Mouse (Mus musculus) megakaryocyte, embryonic 14.5 days (primary cell): ENCODE data around the gene Ap2b1.

Experiments used
- FLI1 ChIP-seq: IDR thresholded peaks from 2 replicates; pipeline ENCODE4 v1.6.1; 2012; ENCODE audit warnings: low read length, inconsistent platforms, mixed read lengths
- GATA1 ChIP-seq: IDR thresholded peaks from 3 replicates; pipeline ENCODE4 v1.6.1; 2012; ENCODE audit warnings: mixed read lengths, low read length, inconsistent platforms, borderline replicate concordance

DNA sequence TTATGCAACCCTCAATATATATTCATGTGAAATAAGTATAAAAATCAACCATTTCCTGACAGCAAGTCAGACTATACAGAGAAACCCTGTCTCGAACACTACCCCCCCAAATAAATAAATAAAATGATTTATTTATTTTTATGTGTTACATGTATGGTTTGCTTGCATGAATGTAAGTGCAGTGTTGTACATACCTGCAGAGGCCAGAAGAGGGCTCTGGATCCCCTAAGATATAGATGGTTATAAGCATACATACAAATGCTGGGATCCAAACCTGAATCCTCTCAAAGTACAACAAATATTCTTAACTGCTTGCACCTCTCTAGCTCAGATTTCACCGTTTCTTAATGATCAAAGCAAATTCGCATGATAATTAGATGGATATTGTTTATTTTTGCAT lies 58.6 kb downstream of the Ap2b1 start:
- no peak for TF ChIP-seq GATA1
- no peak for TF ChIP-seq FLI1
